Mouse (Mus musculus): ENCODE measurements at regions not wholly inside any gene's neighbourhood (a gene's known extent, or its start where the extent isn't known, plus 50 kb on each side); places are given as distances from the start of the nearest gene placed in this dataset.

GRCm38 (mm10) chr2:11118625-11119024 is 53.3 kb upstream of the Prkcq start:
- DNase-seq (ENCODE audit: low read depth, low spot score): no peak

GRCm38 (mm10) chr2:11119301-11119700 is 52.6 kb upstream of the Prkcq start:
- DNase-seq (ENCODE audit: low read depth, low spot score): no peak
